Mouse (Mus musculus) ES-CJ7 (cell line): ENCODE measurements around the gene Ccn1.

Source experiments
- DNase-seq: peaks from one replicate; pipeline ENCODE4 v3.0.0; 2011; ENCODE audit warnings: low read depth, low spot score

Gene Ccn1

GRCm38 (mm10) chr3:145619621-145620365, 30.0 kb downstream of the Ccn1 start:
- peak; percentile 58 for DNase-seq

GRCm38 (mm10) chr3:145618299-145618698, 31.5 kb downstream of the Ccn1 start:
- DNase-seq: no peak

GRCm38 (mm10) chr3:145614362-145615115, 35.2 kb downstream of the Ccn1 start:
- DNase-seq: no peak

- DNase-seq: no peak
These were observed 36.5 kb downstream of the Ccn1 start for GRCm38 (mm10) chr3:145613234-145613633.

GRCm38 (mm10) chr3:145612662-145613061, 37.1 kb downstream of the Ccn1 start:
- DNase-seq: peak; percentile 61

DNA sequence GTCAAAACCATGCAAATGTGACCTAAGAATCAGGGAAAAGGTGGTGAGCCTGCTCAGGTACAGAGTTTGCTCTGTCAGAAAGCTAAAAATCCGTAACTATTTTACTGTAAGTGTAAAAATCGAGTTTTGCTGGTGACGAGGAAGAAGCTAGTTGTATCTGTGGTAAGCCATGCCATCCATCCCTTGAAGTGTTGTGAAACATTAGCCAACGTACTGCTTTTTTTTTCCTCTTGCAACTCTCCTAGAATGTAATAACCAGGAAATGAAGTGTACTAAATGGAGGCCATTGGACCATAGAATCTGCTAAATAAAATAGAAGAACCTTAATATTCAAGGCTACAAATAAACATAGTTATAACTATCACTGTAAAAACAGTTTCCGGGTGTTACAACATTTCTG, 41.5 kb downstream of the Ccn1 start:
- DNase-seq: no peak

DNA sequence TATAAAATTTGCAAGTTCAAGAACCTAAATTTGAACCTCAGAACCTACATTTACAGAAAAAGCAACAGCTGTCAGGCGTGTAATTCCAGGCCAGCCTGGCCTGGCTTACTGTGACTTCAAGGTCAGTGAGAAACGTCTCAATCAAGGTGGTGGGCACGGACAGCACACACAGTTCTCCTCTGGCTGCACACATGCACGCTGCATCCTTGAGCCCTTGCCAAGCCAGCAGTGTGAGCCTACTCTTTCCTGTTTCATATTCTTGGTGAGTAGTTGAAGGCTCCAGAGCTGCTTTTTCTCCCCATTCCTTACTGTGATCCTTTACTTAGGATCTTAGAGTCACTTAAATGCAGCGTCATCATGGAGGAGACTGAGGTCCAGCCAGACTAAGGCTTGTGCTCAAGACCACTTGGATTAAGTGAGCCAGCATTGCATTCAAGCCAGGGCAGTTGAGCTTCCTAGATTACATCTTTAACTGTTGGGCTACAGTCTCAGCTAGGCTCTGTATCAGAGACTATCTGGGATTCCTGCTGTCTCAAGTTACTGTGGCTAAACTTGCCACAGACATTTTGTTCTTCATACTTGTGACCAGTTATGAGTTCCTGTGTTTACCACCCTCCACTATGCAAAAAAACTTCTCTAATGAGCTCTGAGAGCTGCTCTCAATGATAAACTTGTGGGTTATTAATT, 44.2 kb downstream of the Ccn1 start:
- no peak for DNase-seq

GRCm38 (mm10) chr3:145602410-145603206, 47.2 kb downstream of the Ccn1 start:
- DNase-seq: no peak

- DNase-seq: no peak
These were observed 48.4 kb downstream of the Ccn1 start for GRCm38 (mm10) chr3:145601345-145601744.

- no peak for DNase-seq
These were observed 49.0 kb downstream of the Ccn1 start for GRCm38 (mm10) chr3:145600801-145601200.

DNA sequence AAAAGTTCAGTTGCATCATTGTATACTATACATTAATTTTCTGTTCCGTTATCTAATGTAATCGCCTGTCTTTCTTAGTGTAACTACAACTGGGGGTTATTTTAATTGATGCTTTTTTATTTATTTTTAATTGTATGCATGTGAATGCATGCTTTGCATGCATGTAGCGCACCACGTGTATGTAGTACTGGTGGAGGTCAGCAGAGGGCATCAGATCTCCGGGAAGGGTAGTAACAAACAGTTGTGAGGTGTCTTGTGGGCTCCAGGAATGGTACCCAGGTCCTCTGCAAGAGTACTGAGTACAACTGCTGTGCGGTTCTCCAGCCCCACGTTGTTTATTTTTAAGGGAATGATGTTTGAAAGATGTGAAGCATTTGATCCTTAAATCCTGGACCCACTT, 50.7 kb downstream of the Ccn1 start:
- peak; percentile 42 for DNase-seq
